Mouse (Mus musculus) inflammation-experienced regulatory T-cells, adult 6 months (primary cell): ENCODE results near the gene Gm45785. TPM values are rescaled to one million over a fixed set of nuclear protein-coding genes. Genes with fewer than 3 reads are reported as not detected.

Source experiments
- ATAC-seq: one replicate; pipeline ENCODE4 v1.8.0; 2017
- polyA plus RNA-seq, 3 experiments: library from polyadenylated mRNA; unstranded; fragments of 100-300 nt; shearing (Covaris generic); gene quantifications; one replicate each; pipeline ENCODE4 v1.2.1; 2017

Gm45785 gene
- polyA plus RNA-seq, 3 experiments from 2014 or later: not detected

- ATAC-seq: no peak
Measured at GRCm38 (mm10) chr7:140831447-140831846, 24.7 kb downstream of the Gm45785 start.

DNA sequence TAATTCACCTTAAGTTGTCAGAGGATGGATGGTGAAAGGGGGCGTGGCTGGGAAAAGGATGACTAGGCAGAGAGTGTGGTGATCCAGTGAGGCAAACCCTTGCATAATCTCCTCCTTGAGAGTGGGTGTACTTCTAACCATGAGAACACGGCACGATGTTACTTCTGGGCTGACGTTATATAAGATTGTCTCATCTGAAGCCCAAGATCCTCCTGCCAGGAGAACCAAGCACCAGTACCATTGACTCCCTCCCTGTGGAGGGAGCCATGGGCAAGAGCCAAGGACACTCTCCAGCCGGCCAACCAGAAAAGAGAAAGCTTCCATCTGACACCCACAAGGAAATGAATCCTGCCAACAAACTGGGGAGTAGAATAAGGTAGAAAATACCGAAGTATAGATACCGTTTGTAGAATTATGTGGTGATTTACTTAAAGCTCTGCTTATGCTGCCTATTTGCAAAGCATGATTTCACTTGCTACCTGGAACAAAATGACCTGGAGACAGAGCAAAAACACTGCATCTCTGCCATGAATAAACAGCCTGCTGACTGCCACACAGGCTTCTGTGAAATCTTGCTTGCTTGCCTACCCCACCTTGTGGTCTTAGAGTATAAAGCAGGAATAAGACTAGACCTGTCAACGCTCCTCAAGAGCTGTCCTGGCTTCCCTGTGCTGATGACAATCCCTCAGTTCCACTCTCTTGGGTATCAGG lies 27.8 kb downstream of the Gm45785 start:
- ATAC-seq: no peak

DNA sequence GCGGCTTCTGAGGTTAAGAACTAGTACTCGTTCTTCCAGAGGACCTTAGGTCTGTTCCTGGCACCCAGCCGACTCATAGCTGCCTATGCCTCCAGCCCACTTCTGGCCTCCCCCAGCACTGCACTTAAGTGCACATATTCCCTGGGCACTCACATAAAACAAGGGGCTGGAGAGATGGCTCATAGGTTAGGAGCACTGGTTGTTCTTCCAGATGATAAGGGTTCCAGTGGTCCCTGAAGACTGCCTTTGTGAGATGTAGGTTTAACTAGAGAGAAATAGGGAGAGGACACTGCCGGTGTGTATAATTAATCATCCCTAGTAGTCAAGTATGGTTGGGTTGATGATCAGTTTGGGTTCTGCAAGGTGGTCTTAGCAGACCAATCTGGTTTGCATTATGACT lies 33.4 kb downstream of the Gm45785 start:
- ATAC-seq: no peak

DNA sequence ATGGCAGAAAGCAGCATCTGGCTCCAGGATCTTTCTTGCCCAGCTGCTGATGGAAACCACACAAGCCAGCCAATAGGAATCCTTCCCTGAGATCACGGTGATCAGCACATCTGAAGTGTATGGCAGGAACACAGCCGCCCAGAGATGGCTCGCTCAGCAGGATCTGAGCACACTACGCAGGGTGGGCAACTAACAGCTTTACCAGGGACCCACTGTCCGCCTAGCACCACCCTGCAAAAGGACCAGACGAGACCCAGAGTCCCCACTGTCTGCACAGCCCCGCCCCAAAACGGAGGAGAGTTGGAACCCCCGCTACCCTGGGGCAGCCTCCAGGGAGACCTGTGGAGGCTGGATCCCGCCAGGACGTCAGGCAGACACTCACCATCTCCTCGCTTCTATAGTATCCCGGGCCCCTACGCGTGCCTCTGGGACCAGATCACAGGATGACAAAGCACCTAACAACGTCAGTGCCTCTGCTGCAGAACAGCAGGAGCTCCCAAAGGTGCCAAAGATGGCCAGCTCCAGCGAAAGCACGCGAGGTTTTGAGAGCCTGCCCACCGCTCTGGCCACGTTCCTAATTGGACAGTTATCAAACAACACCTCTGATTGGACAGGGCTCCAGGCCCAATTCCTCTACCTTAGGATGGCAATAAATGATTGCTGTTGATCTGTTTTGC lies 34.3 kb downstream of the Gm45785 start, which contains the start of gene Zfp941:
Gene Zfp941 (minus strand): TSS at position 526 of the 677 bp plus-strand sequence.
- ATAC-seq: no peak

DNA sequence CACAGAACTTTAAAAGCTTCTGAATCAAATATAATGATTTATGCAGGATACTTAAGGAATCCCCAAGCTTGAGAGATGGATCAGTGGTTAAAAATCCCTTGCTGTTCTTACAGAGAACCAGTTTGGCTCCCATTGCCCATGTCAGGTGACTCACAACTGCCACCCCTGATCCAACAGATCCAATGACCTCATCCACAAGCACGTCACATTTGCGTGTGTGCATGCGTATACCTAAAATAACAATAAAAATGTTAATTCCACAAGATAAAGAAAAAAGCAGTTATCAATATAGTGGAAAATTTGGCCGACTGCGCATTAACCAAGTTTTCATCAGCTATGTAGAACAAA lies 34.9 kb downstream of the Gm45785 start:
- ATAC-seq: no peak

- no peak for ATAC-seq
Measured at GRCm38 (mm10) chr7:140820173-140820572, 36.0 kb downstream of the Gm45785 start.

DNA sequence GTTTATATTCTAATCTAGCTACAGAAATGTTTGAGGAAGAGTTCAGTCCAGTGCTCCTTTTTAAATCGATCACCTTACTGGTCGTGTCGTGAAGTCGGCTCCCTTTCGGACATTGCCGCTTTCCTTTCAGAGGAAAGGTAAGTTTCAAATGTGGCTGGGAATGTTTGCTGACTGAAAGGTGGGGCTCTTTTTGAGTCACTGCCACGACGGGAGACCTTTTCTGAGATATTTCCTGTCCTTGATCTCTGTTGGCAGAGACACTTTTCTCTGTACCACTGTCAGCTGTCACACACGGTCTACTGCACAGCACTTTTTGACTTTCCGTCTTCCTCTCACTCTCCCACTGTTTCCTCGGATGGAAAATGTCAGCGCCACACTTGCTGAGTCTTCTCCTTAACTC lies 43.3 kb downstream of the Gm45785 start:
- no peak for ATAC-seq

GRCm38 (mm10) chr7:140811714-140812113 lies 44.4 kb downstream of the Gm45785 start:
- no peak for ATAC-seq

DNA sequence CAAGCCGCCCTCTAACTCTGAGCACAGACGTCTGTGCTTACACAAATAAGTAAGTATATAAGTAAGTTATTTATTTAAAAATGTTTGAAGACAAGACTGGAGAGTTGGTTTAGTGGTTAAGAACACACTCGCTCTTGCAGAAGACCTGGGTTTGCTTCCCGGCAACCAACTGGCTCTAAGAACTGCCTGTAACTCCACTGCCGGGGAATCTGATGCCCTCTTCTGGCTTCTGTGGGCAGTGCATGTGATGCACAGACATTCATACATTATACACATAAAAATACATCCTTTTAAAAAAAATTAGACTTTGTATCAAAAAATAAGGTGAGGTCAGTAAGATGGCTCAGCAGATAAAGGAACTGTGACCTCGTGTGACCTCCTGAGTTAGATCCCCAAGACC lies 45.6 kb downstream of the Gm45785 start:
- no peak for ATAC-seq

DNA sequence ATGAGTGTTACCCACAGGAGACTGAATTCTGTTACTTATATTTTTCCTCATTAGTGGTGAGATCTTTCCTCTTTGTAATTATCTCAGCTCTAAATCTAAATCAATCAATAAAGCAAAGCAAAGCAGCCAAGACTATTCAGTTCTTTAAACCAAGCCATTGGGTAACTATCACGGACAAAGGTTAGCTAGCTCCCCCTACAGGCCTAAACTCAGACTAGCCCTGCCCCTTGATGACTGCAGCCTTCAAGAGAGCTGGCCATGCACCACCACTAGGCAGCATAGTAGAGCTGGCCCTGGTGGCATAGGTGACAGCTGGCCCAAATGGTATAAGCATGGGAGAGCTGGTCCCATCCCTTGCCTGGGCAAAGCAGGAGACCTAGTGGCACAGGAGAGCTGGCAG lies 50.4 kb downstream of the Gm45785 start:
- no peak for ATAC-seq

- no peak for ATAC-seq
Measured at GRCm38 (mm10) chr7:140802629-140803028, 53.5 kb downstream of the Gm45785 start.

GRCm38 (mm10) chr7:140798212-140798611 lies 57.9 kb downstream of the Gm45785 start:
- ATAC-seq: no peak

DNA sequence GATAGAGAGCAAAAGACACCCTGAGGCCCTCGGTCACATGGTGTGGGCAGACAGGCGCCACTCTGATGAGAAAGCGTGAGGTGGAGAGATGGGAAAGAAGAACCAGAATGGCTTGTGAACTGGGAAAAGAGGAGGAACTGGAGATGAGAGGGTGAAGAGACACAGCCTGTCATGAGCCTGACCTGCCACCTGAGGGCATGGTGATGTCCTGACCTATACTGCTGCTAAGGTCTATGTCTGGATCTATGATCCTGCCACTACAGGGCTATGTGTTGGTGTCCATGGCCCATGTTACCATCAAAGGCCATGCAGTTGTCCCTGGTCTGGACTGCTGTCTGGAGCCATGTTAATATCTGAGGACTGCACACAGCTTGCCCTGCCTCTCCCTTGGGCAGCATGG lies 58.5 kb downstream of the Gm45785 start:
- no peak for ATAC-seq

GRCm38 (mm10) chr7:140793541-140793940 lies 62.6 kb downstream of the Gm45785 start:
- ATAC-seq: no peak

DNA sequence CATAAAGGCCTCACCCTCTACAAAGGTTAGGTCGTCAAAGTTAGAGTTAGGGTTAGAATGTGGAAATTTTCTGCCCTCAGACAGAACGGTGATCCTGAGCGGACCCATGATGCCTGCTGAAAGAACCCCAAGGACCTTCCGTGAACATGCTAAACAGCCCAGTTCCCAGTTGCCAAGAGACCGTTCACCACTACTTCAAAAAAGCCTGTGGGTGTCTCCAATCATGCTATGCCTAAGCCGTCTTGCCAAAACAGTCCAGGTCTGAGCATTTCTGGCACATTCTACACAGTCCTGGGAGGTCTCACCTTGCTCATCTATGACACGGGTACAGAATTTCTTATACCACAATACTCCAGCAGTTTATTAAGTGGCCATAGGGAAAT lies 68.1 kb downstream of the Gm45785 start:
- ATAC-seq: no peak

- ATAC-seq: no peak
Measured at GRCm38 (mm10) chr7:140787406-140788052, 68.6 kb downstream of the Gm45785 start, which contains the start of gene Syce1. TSS of gene Syce1 (minus strand) at chr7:140787852.

DNA sequence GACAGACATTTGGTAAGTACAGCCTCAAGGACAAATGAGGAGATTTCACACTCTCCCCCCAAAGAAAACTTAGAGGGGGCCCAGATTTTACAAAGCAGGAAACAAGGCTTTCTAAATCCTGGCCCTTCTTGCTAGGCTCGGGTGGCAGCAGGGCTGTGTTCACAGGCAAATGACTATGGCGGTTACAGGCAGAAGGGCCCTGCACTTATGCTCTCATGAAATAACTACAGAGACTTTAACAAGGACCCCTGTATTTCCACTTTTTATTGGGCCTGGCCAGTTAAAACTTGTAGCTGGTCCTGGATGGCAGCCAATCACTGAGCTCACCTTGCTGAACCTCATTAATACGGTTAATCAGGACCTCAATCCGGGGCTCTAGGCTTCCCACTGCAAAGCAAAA lies 75.6 kb downstream of the Gm45785 start:
- no peak for ATAC-seq

Other genes with a start within 250 kb of the Gm45785 start
- not detected for gene Olfr61, start 227.4 kb downstream of the Gm45785 start, polyA plus RNA-seq
- not detected for gene Olfr53, start 209.9 kb downstream of the Gm45785 start, polyA plus RNA-seq
- gene Olfr539, start 196.4 kb downstream of the Gm45785 start, polyA plus RNA-seq: under 1 TPM in 1 of 3 experiments, not detected in 2; 0.05 TPM
- gene Olfr45, start 174.4 kb downstream of the Gm45785 start, polyA plus RNA-seq: under 1 TPM in 1 of 3 experiments, not detected in 2; 0.05 TPM
- gene Olfr541, start 159.1 kb downstream of the Gm45785 start, polyA plus RNA-seq: not detected
- not detected for gene Cyp2e1, start 92.6 kb downstream of the Gm45785 start, polyA plus RNA-seq
- not detected for gene Syce1, start 68.5 kb downstream of the Gm45785 start, polyA plus RNA-seq
- under 1 TPM in 2 of 3 experiments, not detected in 1; 0.40 TPM for gene Zfp941, start 34.2 kb downstream of the Gm45785 start, polyA plus RNA-seq
- gene Urah, start 21.3 kb downstream of the Gm45785 start, polyA plus RNA-seq: not detected
- gene Scgb1c1, start 10.8 kb downstream of the Gm45785 start, polyA plus RNA-seq: not detected
- not detected for gene Odf3, start 8.5 kb downstream of the Gm45785 start, polyA plus RNA-seq
- gene Ric8a, start 626 bp upstream of the Gm45785 start, polyA plus RNA-seq: 10 to 100 TPM; 57.0 to 69.1 (median 66.3) TPM
- 10 to 100 TPM; 43.0 to 59.7 (median 53.0) TPM for gene Bet1l, start 1.2 kb upstream of the Gm45785 start, polyA plus RNA-seq
- gene Psmd13, start 25.6 kb upstream of the Gm45785 start, polyA plus RNA-seq: 100 to 1,000 TPM in 2 of 3 experiments, 10 to 100 TPM in 1; 98.5 to 206 (median 105) TPM
- 10 to 100 TPM in 2 of 3 experiments, 1 to 10 TPM in 1; 9.1 to 10.8 (median 10.6) TPM for gene Sirt3, start 26.0 kb upstream of the Gm45785 start, polyA plus RNA-seq
- gene Cox8b, start 44.1 kb upstream of the Gm45785 start, polyA plus RNA-seq: not detected
- not detected for gene Nlrp6, start 64.6 kb upstream of the Gm45785 start, polyA plus RNA-seq
- 10 to 100 TPM; 16.6 to 22.5 (median 18.2) TPM for gene Pgghg, start 85.1 kb upstream of the Gm45785 start, polyA plus RNA-seq
- under 1 TPM in 1 of 3 experiments, not detected in 2; 0.46 TPM for gene Ifitm5, start 94.0 kb upstream of the Gm45785 start, polyA plus RNA-seq
- gene Gm45717, start 99.6 kb upstream of the Gm45785 start, polyA plus RNA-seq: not detected
- gene Ifitm2, start 99.7 kb upstream of the Gm45785 start, polyA plus RNA-seq: 10 to 100 TPM; 60.0 to 93.0 (median 74.2) TPM
- gene Ifitm1, start 110.9 kb upstream of the Gm45785 start, polyA plus RNA-seq: 1 to 10 TPM in 1 of 3 experiments, under 1 TPM in 1, not detected in 1; 0.54 to 6.6 TPM
- 10 to 100 TPM in 1 of 3 experiments, 1 to 10 TPM in 2; 2.7 to 11.2 (median 3.0) TPM for gene Ifitm3, start 154.4 kb upstream of the Gm45785 start, polyA plus RNA-seq
- gene Ifitm6, start 161.6 kb upstream of the Gm45785 start, polyA plus RNA-seq: under 1 TPM in 1 of 3 experiments, not detected in 2; 0.94 TPM
- not detected for gene Gm17387, start 172.8 kb upstream of the Gm45785 start, polyA plus RNA-seq
- 10 to 100 TPM; 11.1 to 13.1 (median 12.5) TPM for gene B4galnt4, start 204.8 kb upstream of the Gm45785 start, polyA plus RNA-seq
- gene Pkp3, start 221.9 kb upstream of the Gm45785 start, polyA plus RNA-seq: 100 to 1,000 TPM; 413 to 487 (median 426) TPM
- 100 to 1,000 TPM; 149 to 208 (median 206) TPM for gene Sigirr, start 244.2 kb upstream of the Gm45785 start, polyA plus RNA-seq